Mouse (Mus musculus): ENCODE measurements around the gene Hs3st2. TPM values are rescaled to one million over a fixed set of nuclear protein-coding genes. Genes with fewer than 3 reads are reported as not detected.

The Hs3st2 gene
- polyA plus RNA-seq, 1 experiment = not detected

DNA sequence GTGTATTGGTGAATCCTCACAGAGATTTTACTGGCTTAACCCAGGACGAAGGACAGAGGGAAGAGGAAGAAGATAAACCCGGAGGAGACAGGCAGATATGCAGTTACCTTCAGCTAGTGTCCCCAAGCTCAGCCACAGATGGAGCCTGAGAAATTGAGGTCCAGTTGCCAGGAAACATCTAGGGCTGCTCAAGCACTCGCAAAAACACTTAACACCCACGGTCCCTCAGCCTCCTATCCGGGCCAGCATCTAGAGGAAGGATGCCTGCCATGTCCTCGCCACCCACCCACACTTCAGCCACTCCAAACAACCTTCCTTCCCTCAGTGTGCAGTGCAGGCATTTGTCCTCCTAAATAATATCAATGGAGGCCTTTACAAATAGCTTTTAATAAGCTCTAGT lies 95.6 kb downstream of the Hs3st2 start:
- Histone ChIP-seq H3K4me1 (ENCODE audit: control insufficient read depth, insufficient read depth, insufficient read length, low read length) (no peaks in the 10 kb centered on the region), H3K27ac (replicated peaks; ENCODE audit: low read depth, low read length) (no peak overlapping the region), H3K4me3 (ENCODE audit: insufficient read depth, low read depth, low read length) (no peak overlapping the region)

DNA sequence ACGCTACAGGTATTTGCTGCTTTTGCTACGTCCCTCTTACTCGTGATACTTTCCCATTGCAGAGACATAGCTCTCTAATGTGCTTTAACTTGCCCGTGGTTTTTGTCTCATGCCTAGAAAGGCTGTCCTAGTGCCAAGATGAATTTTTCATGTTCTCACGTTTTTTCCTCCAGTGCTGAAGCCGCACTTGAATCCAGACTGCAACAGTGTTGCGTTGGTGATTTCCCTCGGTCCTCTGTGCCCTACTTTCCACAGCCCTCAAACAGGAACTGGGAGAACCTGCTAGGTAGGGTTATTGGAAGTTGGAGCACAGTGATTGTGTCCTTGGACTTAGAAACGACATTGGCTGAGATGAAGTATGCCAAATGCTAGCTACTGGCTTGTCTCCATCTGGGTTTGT lies 97.7 kb downstream of the Hs3st2 start:
- H3K4me3 ChIP-seq (ENCODE audit: insufficient read depth, low read depth, low read length) = no peak overlapping the region
- H3K27ac ChIP-seq (replicated peaks; ENCODE audit: low read depth, low read length) = no peak overlapping the region
- no peaks in the 10 kb centered on the region for H3K4me1 ChIP-seq (ENCODE audit: control insufficient read depth, insufficient read depth, insufficient read length, low read length)

DNA sequence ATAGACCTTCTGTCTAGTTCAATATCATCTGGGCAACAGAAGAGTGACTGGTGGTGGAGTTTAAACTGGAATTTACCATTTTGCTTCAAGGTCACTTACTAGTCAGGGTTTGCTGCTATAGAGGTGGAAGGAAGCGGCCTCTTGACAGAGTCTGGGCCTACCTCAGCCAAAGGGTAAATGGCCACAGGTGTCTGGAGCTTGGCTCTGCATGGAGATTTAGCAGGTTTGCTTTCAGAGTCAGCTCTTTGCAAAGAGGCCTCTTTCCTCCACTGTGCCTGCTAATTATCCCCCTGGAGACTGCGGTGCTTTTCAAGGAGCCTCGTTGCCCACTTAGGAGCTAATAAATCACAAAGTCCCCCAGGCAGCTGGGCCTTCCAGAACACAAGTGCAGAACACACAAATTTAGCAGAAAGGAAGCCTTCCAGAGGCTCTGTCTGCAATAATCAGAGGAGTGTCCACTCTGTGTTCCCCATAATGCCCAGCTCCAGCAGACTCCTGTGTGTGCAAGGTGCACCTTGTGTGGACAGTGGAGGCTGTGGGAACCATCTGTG lies 99.9 kb downstream of the Hs3st2 start:
- Histone ChIP-seq H3K4me3 (ENCODE audit: insufficient read depth, low read depth, low read length) (no peak overlapping the region), H3K27ac (replicated peaks; ENCODE audit: low read depth, low read length) (no peak overlapping the region), H3K4me1 (ENCODE audit: control insufficient read depth, insufficient read depth, insufficient read length, low read length) (no peaks in the 10 kb centered on the region)

DNA sequence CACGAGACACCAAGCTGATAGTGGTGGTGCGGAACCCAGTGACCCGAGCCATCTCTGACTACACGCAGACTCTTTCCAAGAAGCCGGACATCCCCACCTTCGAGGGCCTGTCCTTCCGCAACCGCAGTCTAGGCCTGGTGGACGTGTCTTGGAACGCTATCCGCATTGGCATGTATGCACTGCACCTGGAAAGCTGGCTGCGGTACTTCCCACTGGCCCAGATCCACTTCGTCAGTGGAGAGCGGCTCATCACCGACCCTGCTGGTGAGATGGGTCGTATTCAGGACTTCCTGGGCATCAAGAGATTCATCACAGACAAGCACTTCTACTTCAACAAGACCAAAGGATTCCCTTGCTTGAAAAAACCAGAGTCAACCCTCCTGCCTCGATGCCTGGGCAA lies 108.9 kb downstream of the Hs3st2 start:
- no peaks in the 10 kb centered on the region for H3K4me1 ChIP-seq (ENCODE audit: control insufficient read depth, insufficient read depth, insufficient read length, low read length)
- no peak overlapping the region for H3K4me3 ChIP-seq (ENCODE audit: insufficient read depth, low read depth, low read length)
- H3K27ac ChIP-seq (replicated peaks; ENCODE audit: low read depth, low read length) = no peak overlapping the region

DNA sequence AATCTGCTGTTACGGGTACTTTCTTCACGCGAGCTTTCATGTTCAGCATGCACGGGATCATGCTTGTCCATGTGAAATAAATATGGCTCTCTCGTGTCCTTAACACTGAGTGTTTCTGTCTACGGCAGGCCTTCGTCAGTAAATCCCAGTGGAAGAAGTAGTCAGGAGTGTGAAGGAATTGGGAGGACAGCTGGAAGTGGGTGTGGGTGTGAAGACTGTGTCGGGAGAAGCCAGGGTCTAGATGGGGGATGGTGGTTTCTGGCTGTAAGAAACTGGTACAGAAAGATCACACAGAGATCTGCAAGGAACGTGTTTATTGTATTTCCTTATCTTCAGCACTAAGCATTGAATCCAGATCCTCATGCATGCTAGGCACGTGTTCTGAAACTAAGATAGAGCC lies 110.0 kb downstream of the Hs3st2 start:
- no peak overlapping the region for H3K27ac ChIP-seq (replicated peaks; ENCODE audit: low read depth, low read length)
- no peaks in the 10 kb centered on the region for H3K4me1 ChIP-seq (ENCODE audit: control insufficient read depth, insufficient read depth, insufficient read length, low read length)
- H3K4me3 ChIP-seq (ENCODE audit: insufficient read depth, low read depth, low read length) = no peak overlapping the region

DNA sequence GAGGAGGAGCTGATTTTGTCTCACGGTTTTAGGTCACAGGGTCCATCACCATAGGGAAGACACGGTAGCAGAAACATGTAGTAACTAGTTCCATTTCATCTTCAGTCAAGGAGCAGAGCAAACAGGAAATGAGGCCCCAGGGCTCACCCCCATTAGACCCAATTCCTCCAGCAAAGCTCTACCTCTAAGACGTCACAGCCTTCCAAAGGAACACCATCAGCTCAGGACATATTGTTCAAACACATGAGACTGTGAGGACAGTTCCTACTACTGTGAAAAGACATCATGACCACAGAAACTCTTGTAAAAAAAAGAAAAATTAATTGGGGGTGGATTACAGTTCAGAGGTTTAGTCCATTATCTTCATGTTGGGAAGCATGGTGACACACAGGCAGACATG lies 125.1 kb downstream of the Hs3st2 start:
- H3K27ac ChIP-seq (replicated peaks; ENCODE audit: low read depth, low read length) = no peak overlapping the region; the same call in 1 of the 2 replicates
- H3K4me1 ChIP-seq (ENCODE audit: control insufficient read depth, insufficient read depth, insufficient read length, low read length) = no peaks in the 10 kb centered on the region
- no peak overlapping the region for H3K4me3 ChIP-seq (ENCODE audit: insufficient read depth, low read depth, low read length)

DNA sequence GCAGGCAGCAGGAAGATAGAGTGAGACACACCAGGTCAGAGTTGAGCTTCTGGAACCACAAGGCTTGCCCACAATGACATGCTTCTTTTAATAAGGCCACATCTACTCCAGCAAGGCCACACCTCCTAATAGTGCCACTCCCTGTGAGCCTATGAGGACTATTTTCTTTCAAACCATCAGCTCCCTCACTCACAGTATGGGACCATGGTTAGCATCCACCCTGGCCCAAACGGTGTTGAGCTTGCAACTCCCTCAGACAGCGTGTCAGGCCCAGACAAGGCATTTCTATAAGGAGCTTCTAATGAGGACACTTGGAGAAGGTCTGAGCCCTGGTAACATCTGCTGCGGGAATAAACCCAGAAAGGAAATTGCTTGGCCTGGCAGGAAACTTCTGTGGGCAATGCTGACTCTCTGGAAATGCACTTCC lies 125.5 kb downstream of the Hs3st2 start:
- peak overlapping the region; percentile 58; the same call in 1 of the 2 replicates for H3K27ac ChIP-seq (replicated peaks; ENCODE audit: low read depth, low read length)
- no peak overlapping the region for H3K4me3 ChIP-seq (ENCODE audit: insufficient read depth, low read depth, low read length)
- no peaks in the 10 kb centered on the region for H3K4me1 ChIP-seq (ENCODE audit: control insufficient read depth, insufficient read depth, insufficient read length, low read length)

DNA sequence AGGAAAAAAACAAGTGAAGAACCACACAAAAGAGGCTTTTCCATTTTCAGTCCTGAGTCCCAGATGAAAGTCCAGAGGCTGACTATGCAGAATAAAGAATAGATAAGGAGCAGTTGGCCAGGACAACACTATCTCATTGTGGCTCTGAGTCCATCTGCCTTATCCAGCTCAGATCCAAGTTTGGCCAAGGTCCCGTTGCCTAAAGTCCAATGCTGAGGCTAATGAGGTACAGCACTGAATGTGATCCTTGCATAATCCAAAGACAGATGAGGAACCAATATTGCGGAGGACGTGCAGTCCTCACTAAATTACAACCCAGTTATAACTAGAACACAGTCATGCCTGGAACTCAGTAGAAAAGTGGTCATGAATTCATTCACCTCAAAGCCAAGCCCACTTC lies 130.5 kb downstream of the Hs3st2 start:
- Histone ChIP-seq H3K27ac (replicated peaks; ENCODE audit: low read depth, low read length) (no peak overlapping the region), H3K4me1 (ENCODE audit: control insufficient read depth, insufficient read depth, insufficient read length, low read length) (no peaks in the 10 kb centered on the region), H3K4me3 (ENCODE audit: insufficient read depth, low read depth, low read length) (no peak overlapping the region)

DNA sequence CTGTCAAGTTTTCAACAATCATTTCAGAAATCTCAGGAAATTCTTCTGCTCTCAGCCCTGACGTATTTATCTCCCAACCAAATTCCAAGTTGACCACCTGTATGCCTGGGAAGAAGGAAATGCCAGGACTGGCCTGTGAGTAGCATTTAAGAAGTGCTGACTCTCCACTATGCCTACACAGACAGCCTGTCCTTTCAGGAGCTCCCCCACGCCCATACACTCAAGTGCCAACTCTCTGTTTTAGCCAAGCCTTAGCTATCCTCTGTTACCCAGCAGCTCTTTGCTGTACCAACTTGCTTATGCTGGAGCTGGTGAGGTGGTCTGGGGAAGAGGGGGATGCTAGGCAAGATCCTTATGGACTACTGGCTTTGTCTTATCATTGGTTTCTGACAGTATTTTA lies 137.4 kb downstream of the Hs3st2 start:
- no peak overlapping the region for H3K4me3 ChIP-seq (ENCODE audit: insufficient read depth, low read depth, low read length)
- H3K27ac ChIP-seq (replicated peaks; ENCODE audit: low read depth, low read length) = no peak overlapping the region
- no peaks in the 10 kb centered on the region for H3K4me1 ChIP-seq (ENCODE audit: control insufficient read depth, insufficient read depth, insufficient read length, low read length)

DNA sequence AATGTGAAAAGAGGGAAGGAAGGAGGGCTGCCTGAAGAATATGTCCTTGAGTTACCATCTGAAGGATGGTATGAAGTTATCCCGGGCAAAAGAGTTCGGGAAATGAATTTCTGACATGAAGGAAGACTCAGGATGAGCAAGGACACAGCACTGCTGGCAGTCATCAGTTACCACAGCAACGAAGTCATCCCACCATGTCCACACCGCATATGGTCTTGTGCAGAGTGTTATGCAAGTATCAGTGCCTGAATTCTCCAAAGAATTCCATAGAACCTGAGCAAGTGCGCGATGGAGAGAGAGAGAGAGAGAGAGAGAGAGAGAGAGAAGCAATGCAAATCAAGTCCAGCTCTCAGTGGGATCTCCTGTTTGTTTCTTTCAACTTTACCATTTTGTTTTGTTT lies 142.0 kb downstream of the Hs3st2 start:
- Histone ChIP-seq H3K27ac (replicated peaks; ENCODE audit: low read depth, low read length) (no peak overlapping the region), H3K4me3 (ENCODE audit: insufficient read depth, low read depth, low read length) (no peak overlapping the region), H3K4me1 (ENCODE audit: control insufficient read depth, insufficient read depth, insufficient read length, low read length) (no peaks in the 10 kb centered on the region)

DNA sequence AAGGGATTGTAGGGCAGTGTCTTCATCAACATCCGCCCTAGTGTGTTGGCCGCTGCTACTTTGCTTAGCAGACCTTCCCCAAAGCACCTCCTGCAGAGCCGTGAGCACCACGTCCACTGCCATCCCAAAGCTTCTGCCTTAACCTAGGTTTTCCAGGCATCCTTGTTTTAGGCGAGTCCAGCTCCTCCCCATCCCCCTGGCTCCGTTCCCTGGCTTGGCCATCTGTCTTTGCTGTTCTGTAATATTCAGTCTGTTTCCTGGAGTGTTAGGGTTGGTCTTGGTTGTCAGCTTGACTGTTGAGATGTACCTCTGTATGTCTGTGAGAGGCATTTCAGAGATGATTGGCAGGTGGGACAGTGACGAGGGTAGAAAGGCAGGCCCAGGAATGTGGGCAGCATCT lies 142.7 kb downstream of the Hs3st2 start:
- Histone ChIP-seq H3K4me1 (ENCODE audit: control insufficient read depth, insufficient read depth, insufficient read length, low read length) (no peaks in the 10 kb centered on the region), H3K4me3 (ENCODE audit: insufficient read depth, low read depth, low read length) (no peak overlapping the region), H3K27ac (replicated peaks; ENCODE audit: low read depth, low read length) (no peak overlapping the region)

DNA sequence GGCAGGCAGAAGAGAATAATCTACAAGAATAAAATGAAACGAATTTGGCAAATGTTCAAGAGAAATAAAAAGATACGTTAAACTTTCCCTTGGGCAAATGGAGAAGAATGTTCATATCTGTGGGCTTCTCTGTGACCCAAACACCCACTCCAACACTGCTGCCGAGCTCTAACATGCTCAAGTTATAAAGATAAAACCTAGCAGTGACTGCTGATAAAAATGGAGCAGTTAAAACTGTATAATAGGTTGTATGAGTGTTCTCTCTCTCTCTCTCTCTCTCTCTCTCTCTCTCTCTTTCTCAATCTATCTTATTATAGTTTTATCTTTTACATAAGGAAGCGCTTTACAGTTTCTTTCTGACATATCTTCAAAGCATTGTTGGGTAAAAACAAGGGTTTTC lies 144.3 kb downstream of the Hs3st2 start:
- H3K4me3 ChIP-seq (ENCODE audit: insufficient read depth, low read depth, low read length) = no peak overlapping the region
- no peaks in the 10 kb centered on the region for H3K4me1 ChIP-seq (ENCODE audit: control insufficient read depth, insufficient read depth, insufficient read length, low read length)
- no peak overlapping the region for H3K27ac ChIP-seq (replicated peaks; ENCODE audit: low read depth, low read length)

DNA sequence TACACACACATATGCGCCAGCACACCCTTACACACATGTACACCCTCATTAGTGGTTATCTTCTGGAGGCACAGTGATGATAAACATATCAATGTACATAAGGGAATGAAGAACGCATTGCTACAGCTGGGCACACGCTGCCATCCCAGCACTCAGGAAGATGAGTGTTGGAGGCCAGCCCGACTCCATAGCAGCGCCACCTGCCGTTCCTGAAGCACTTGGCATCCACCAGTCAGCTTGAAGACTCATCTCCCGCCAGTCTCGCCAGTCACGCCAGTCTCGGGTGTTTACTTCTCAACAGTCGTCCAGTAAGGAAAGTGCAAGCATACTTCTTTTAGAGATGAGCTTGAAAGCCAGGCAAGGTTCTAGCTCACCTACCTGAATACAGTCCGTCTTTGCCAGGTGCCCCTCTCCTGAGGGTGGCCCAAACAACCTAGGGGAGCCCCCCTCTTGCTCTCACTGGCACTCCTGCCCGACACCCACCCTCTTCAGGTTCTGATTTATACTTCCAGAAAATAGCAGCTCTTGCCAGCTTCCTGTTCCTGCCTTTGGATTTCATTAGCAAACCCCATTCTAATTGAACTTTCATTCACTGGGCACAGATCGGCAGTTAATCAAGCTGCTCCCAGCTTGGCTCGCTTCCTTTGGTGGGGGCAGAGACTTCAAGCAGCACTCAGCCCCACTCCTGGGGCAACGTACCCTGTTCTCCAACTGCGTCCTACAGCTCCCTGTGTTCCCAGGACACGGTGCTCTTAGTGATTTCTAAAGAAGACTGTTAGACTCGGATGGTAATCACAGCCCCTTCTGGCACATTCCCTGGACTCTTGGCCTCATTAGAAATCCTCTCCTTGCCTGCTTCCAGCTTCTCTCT lies 148.0 kb downstream of the Hs3st2 start:
- H3K27ac ChIP-seq (replicated peaks; ENCODE audit: low read depth, low read length) = no peak overlapping the region
- no peak overlapping the region for H3K4me3 ChIP-seq (ENCODE audit: insufficient read depth, low read depth, low read length)
- H3K4me1 ChIP-seq (ENCODE audit: control insufficient read depth, insufficient read depth, insufficient read length, low read length) = no peaks in the 10 kb centered on the region

DNA sequence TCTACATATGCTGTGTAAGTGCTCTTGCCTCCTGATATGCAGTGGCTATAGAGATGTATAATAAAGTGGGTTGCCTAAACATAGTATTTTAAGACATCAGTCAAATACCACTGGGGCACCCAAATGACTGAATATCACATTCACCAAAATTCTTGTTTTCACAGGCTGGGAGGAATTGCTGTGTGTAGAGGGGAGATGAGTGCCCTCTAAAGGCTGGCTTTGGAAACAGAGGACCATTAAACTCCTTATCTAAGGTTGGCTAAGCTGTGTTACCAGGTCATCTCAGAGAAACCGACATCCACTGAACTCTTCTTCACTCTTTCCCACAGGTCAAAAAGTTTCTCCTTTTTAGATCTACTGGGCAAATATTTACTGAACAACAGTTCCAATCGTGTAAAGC lies 150.8 kb downstream of the Hs3st2 start:
- H3K27ac ChIP-seq (replicated peaks; ENCODE audit: low read depth, low read length) = no peak overlapping the region
- H3K4me1 ChIP-seq (ENCODE audit: control insufficient read depth, insufficient read depth, insufficient read length, low read length) = no peaks in the 10 kb centered on the region
- H3K4me3 ChIP-seq (ENCODE audit: insufficient read depth, low read depth, low read length) = no peak overlapping the region

DNA sequence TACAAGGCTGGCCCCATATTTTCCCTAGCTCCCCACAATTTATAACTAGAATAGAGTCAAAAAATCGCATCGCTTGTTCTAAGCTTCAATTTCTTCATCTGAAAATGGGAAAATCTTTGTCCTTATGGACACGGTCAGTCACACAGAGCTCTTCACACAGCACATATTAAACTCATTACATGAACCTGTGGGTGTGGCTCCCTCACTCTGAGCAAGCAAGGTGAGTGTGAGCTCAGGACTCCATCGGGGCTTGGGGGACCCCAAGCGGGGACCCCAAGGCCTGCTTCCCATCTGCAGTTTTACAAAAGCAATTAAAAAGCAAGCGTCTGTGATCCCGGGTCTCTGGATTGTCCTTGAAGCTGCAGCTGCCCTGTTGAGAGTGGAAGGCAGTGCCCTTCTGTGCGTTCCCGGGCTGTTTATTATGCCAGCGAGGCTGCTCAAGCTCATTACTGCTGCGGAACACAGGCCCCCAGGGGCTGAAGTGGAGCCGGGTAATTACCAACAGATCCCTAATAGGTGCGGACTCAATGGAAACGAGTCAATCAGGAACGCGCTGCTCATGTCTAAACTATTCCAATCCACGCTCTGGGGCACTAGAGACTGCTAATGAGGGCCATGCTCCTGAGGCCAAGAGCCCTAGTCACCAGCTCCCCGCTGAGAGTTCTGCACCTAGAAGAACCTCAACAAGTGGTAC lies 157.8 kb downstream of the Hs3st2 start:
- Histone ChIP-seq H3K27ac (replicated peaks; ENCODE audit: low read depth, low read length) (no peak overlapping the region), H3K4me3 (ENCODE audit: insufficient read depth, low read depth, low read length) (no peak overlapping the region), H3K4me1 (ENCODE audit: control insufficient read depth, insufficient read depth, insufficient read length, low read length) (no peaks in the 10 kb centered on the region)

Data from brown adipose tissue, adult 24 weeks (tissue).